Mouse (Mus musculus) hindbrain, embryonic 16.5 days (tissue): Measurements from ENCODE around the gene Espn. TPM values are rescaled to one million over a fixed set of nuclear protein-coding genes. Genes with fewer than 3 reads are reported as not detected.

Source experiments
- ATAC-seq: fragments of 200-750 bp; cut with Nextera tagmentation; 2 replicates; pipeline ENCODE4 v1.8.0; 2017; ENCODE audit warnings: moderate TSS enrichment, moderate library complexity
- H3K27ac ChIP-seq: fragments of 300-500 bp; sonication (generic); 2 replicates; pipeline ENCODE4 v1.5.1; 2014; ENCODE audit warnings: low read depth, mild to moderate bottlenecking, control low read depth, low read length, moderate library complexity
- H3K27me3 ChIP-seq: fragments of 300-500 bp; sonication (generic); replicated peaks from 2 replicates; pipeline ENCODE4 v1.6.1; 2014; ENCODE audit warnings: low read length; ENCODE audit not compliant: control insufficient read depth, insufficient read depth
- H3K36me3 ChIP-seq: fragments of 300-500 bp; sonication (generic); 2 replicates; pipeline ENCODE4 v1.6.1; 2014; ENCODE audit warnings: mild to moderate bottlenecking, low read length, moderate library complexity, mixed read lengths; ENCODE audit not compliant: control insufficient read depth, insufficient read depth
- H3K4me1 ChIP-seq: fragments of 300-500 bp; sonication (generic); 2 replicates; pipeline ENCODE4 v1.6.1; 2014; ENCODE audit warnings: low read depth, low read length; ENCODE audit not compliant: control insufficient read depth, insufficient read depth
- H3K4me2 ChIP-seq: fragments of 300-500 bp; sonication (generic); 2 replicates; pipeline ENCODE4 v1.6.1; 2014; ENCODE audit warnings: mild to moderate bottlenecking, low read length, control low read depth, moderate library complexity
- H3K4me3 ChIP-seq: fragments of 300-500 bp; sonication (generic); 2 replicates; pipeline ENCODE4 v1.5.1; 2014; ENCODE audit warnings: mild to moderate bottlenecking, low read length, control low read depth, moderate library complexity
- H3K9ac ChIP-seq: fragments of 300-500 bp; sonication (generic); 2 replicates; pipeline ENCODE4 v1.6.1; 2014; ENCODE audit warnings: low read depth, mild to moderate bottlenecking, control low read depth, low read length, moderate library complexity
- H3K9me3 ChIP-seq: fragments of 300-500 bp; sonication (generic); 2 replicates; pipeline ENCODE4 v1.6.1; 2014; ENCODE audit warnings: mild to moderate bottlenecking, low read length, moderate library complexity; ENCODE audit not compliant: control insufficient read depth
- WGBS: fragments of 180-500 bp; shearing (Covaris S2); extraction: QIAGEN DNeasy Blood & Tissue Kit; methylation state at CpG from one replicate; pipeline ENCODE4 v1.1.7; 2014; 5-methylcytosine and 5-hydroxymethylcytosine counted together
- polyA plus RNA-seq: library from polyadenylated mRNA; unstranded; fragments of >200 nt; fragmentation: Nextera tagmentation; extraction: Ambion mirVana; gene quantifications from 2 replicates; pipeline ENCODE4 v1.2.1, GENCODE M21; 2015

The Espn gene
- polyA plus RNA-seq, 1 experiment from 2014 or later = 0.34 TPM

DNA sequence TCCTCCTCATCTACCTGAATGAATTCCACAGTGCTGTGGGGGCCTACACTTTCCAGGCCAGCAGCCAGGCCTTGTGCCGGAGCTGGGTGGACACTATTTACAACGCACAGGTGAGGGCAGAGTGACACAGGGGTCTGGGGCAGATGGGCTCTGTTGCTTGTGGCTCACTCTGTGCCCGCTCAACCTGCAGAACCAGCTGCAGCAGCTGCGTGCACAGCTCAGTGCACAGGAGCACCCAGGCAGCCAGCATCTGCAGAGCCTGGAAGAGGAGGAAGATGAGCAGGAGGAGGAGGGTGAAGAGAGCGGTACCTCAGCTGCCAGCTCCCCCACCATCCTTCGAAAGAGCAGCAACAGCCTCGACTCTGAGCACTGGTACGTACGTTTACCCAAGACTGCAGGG is 39.8 kb downstream of the Espn start:
- no peak for ATAC-seq
- 80% methylated on average over 9 of the region's 9 CpGs for WGBS
- Histone ChIP-seq H3K9me3 (no peaks in the 10 kb centered on the region), H3K36me3 (peaks cover 10% of the 10 kb centered on the region), H3K27me3 (peaks cover 31% of the 10 kb centered on the region), H3K27ac (no peak overlapping the region), H3K9ac (no peak overlapping the region), H3K4me2 (no peak overlapping the region), H3K4me3 (no peak overlapping the region), H3K4me1 (peaks cover 20% of the 10 kb centered on the region)

DNA sequence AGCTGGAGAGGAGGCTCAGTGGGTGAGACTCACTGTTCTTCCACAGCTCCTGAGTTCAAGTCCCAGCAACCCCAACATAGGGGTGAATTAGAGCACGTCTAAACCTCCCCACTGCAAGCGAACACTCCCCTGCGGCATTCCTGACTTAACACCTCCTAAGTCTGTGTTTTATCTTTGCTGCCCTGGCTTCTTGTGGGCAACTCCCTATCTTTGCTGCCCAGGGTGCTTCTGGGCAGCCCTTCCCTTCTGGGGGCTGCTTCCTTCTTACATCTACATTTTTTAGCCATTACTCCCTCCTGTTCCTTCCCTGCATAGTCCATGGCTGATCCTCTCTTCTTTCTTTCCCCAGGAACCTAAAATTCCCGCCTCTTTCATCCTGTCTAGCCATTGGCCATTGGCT is 41.5 kb downstream of the Espn start:
- 88% methylated on average over 4 of the region's 4 CpGs for WGBS
- H3K9me3 ChIP-seq = no peaks in the 10 kb centered on the region
- H3K27me3 ChIP-seq = peaks cover 19% of the 10 kb centered on the region
- ATAC-seq = no peak
- no peak overlapping the region for H3K27ac ChIP-seq
- H3K36me3 ChIP-seq = peaks cover 13% of the 10 kb centered on the region
- H3K9ac ChIP-seq = no peak overlapping the region
- no peak overlapping the region for H3K4me3 ChIP-seq
- H3K4me1 ChIP-seq = peaks cover 16% of the 10 kb centered on the region
- no peak overlapping the region for H3K4me2 ChIP-seq

DNA sequence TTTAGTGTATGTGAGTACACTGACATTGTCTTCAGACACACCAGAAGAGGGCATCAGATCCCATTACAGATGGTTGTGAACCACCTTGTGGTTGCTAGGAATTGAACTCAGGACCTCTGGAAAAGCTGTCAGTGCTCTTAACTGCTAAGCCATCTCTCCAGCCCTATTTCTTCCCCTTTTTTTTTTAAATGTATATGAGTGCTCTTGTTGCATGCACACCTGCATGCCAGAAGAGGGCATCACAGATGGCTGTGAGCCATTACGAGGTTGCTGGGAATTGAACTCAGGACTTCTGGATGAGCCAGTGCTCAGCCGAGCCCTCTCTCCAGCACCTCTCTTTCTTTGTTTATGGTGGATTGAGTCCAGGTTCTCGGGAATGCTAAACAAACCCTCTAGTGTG is 42.7 kb downstream of the Espn start:
- ATAC-seq = no peak

DNA sequence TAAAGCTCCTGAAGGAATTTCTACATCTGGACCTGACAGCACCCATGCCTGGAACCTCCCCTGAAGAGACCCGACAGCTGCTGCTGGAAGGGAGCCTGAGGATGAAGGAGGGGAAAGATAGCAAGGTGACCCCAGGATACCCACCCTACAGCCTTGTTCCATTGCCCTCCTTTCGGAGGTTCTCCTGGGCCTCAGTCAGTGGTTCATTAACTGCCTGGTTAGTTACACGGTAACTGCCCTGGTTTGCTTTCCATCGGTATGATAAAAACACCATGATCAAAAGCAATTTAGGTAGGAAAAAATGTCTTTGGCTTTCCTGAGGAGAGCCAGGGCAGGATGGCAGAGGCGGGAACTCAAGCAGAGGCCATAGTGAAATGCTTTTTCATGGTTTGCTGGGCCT is 43.5 kb downstream of the Espn start:
- no peak for ATAC-seq
- Histone ChIP-seq H3K9me3 (no peaks in the 10 kb centered on the region), H3K4me3 (peak overlapping the region; percentile 36), H3K36me3 (peaks cover 13% of the 10 kb centered on the region), H3K27ac (peak overlapping the region; percentile 64), H3K4me1 (peaks cover 14% of the 10 kb centered on the region), H3K4me2 (peak overlapping the region; percentile 61), H3K9ac (peak overlapping the region; percentile 45), H3K27me3 (peaks cover 2% of the 10 kb centered on the region)
- WGBS = 73% methylated on average over 5 of the region's 5 CpGs

More for the DNA sequence above, 42.7 kb downstream of the Espn start:
- peaks cover 10% of the 10 kb centered on the region for H3K36me3 ChIP-seq
- no peak overlapping the region for H3K4me3 ChIP-seq
- H3K4me2 ChIP-seq = no peak overlapping the region
- H3K9ac ChIP-seq = no peak overlapping the region
- peaks cover 14% of the 10 kb centered on the region for H3K4me1 ChIP-seq
- peaks cover 7% of the 10 kb centered on the region for H3K27me3 ChIP-seq
- no peaks in the 10 kb centered on the region for H3K9me3 ChIP-seq
- 86% methylated on average over 3 of the region's 3 CpGs for WGBS
- H3K27ac ChIP-seq = no peak overlapping the region

DNA sequence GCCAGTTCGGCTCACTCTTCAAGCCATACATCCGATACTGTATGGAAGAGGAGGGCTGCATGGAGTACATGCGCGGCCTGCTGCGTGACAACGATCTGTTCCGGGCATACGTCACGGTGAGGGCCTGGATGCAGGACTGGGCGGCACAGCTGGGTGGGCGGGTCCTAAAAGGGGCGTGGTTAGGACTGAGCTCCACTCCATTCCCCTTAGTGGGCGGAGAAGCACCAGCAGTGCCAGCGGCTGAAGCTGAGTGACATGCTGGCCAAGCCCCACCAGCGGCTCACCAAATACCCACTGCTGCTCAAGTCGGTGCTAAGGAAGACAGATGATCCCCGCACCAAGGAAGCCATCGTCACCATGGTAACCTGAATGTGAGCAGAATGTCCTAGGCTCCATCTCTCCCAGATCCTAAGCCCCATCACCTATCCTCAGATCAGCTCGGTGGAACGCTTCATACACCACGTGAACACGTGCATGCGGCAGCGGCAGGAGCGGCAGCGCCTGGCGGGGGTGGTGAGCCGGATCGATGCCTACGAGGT is 44.1 kb downstream of the Espn start:
- Histone ChIP-seq H3K9me3 (no peaks in the 10 kb centered on the region), H3K36me3 (peaks cover 12% of the 10 kb centered on the region), H3K4me3 (peak overlapping the region; percentile 36), H3K27me3 (peaks cover 2% of the 10 kb centered on the region), H3K4me2 (peak overlapping the region; percentile 61), H3K9ac (peak overlapping the region; percentile 45), H3K27ac (peak overlapping the region; percentile 64), H3K4me1 (peaks cover 14% of the 10 kb centered on the region)
- WGBS = 10% methylated on average over 28 of the region's 30 CpGs
- peak; percentile 95 for ATAC-seq

DNA sequence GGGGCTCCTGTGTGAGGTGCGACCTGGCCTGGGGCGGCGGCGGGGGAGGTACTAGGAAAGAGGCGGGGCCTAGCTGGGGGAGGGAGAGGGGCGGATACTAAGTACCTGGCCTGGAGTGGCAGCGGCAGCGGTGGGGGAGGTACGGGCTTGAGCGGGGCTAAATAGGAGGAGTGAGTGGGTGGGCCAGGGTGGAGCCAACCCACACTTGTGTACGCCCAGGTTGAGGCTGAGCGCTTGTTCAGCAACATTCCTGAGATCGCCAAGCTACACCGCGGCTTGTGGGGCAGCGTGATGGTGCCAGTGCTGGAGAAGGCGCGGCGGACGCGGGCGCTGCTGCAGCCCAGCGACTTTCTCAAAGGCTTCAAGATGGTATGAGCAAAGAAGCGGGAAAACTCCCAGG is 44.7 kb downstream of the Espn start:
- peaks cover 8% of the 10 kb centered on the region for H3K36me3 ChIP-seq
- H3K4me1 ChIP-seq = peaks cover 14% of the 10 kb centered on the region
- H3K4me3 ChIP-seq = peak overlapping the region; percentile 36
- WGBS = 14% methylated on average over 24 of the region's 24 CpGs
- peaks cover 2% of the 10 kb centered on the region; the same call in 1 of the 2 replicates for H3K27me3 ChIP-seq
- peak; percentile 66 for ATAC-seq
- peak overlapping the region; percentile 61 for H3K4me2 ChIP-seq
- no peaks in the 10 kb centered on the region for H3K9me3 ChIP-seq
- peak overlapping the region; percentile 57 for H3K27ac ChIP-seq
- H3K9ac ChIP-seq = peak overlapping the region; percentile 45

DNA sequence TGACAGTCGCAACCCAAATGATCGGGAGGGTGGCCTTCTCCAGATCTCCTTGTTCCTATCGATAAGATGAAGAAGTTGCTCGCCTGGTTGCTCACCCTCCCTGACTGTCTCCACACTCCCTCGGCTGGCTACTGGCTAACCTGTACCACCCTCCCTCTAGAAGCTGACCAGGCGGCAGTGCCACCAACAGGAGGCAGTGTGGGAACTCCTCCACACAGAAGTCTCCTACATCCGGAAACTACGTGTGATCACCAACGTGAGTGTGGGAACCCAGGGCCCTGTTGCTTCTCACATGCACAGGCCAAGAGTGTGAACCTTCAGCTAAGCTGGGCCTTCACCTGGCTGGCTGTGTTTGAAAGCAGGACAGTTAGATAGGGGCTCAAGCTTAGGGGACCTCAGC is 45.4 kb downstream of the Espn start:
- H3K4me2 ChIP-seq = no peak overlapping the region
- ATAC-seq = no peak
- H3K27ac ChIP-seq = no peak overlapping the region

DNA sequence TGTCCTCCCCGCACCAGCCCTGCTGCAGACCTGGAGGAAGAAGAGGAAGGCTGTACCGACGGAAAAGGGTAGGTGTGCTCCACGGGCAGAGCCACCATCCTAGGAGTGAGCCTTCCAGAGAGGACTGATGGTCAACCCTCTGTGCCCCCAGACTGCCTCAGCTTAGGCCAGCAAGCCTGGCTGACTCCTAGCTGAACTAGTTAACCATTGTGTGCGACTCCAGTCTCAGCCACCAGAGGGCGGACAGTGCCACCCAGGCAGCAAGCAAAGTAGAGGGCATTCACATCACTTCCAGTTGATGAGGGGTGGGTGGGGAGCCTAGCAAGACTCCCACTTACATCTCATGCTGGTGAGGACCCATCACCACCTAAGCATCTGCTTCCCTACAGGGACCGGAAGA is 49.1 kb downstream of the Espn start:
- H3K27ac ChIP-seq = no peak overlapping the region
- H3K4me3 ChIP-seq = no peak overlapping the region
- no peak overlapping the region for H3K4me2 ChIP-seq
- peaks cover 2% of the 10 kb centered on the region; the same call in 1 of the 2 replicates for H3K27me3 ChIP-seq
- H3K9me3 ChIP-seq = no peaks in the 10 kb centered on the region
- WGBS = 39% methylated on average over 7 of the region's 7 CpGs
- H3K36me3 ChIP-seq = 0 out of 2 replicates have a peak, but pooled peaks cover 6% of the 10 kb centered on the region
- peaks cover 6% of the 10 kb centered on the region; the same call in 1 of the 2 replicates for H3K4me1 ChIP-seq
- no peak overlapping the region for H3K9ac ChIP-seq
- ATAC-seq = no peak

More for the DNA sequence above, 45.4 kb downstream of the Espn start:
- 65% methylated on average over 9 of the region's 9 CpGs for WGBS
- H3K4me3 ChIP-seq = no peak overlapping the region
- H3K9ac ChIP-seq = no peak overlapping the region
- H3K36me3 ChIP-seq = 0 out of 2 replicates have a peak, but pooled peaks cover 8% of the 10 kb centered on the region
- H3K27me3 ChIP-seq = peaks cover 2% of the 10 kb centered on the region; the same call in 1 of the 2 replicates
- peaks cover 14% of the 10 kb centered on the region for H3K4me1 ChIP-seq
- no peaks in the 10 kb centered on the region for H3K9me3 ChIP-seq

DNA sequence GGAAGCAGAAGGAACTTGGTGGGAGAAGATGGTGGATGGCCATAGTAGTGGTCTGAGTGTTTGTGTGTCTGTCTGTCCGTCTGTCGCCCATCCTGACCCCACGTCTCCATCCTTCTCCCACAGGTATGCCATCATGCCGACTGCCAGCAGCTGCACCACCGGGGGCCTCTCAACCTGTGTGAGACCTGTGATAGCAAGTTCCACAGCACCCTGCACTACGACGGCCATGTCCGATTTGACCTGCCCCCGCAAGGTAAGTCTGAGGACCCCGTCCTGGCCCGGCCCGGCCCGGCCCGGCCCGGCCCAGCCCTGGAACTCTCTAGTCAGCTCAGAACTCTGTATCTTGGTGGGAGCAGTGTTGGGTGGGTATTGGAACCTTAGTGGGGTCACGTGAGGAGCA is 50.2 kb downstream of the Espn start:
- Histone ChIP-seq H3K4me3 (no peak overlapping the region), H3K27ac (no peak overlapping the region), H3K36me3 (0 out of 2 replicates have a peak, but pooled peaks cover 6% of the 10 kb centered on the region), H3K4me1 (no peaks in the 10 kb centered on the region), H3K27me3 (peaks cover 2% of the 10 kb centered on the region; the same call in 1 of the 2 replicates), H3K9me3 (no peaks in the 10 kb centered on the region), H3K9ac (no peak overlapping the region), H3K4me2 (no peak overlapping the region)
- 95% methylated on average over 16 of the region's 16 CpGs for WGBS
- ATAC-seq = no peak
